ENCODE assay signal across 22 mouse cellular contexts in genomic region chr1:21274437-21275040, GRCm38 (mm10). TPM values are rescaled to one million over a fixed set of nuclear protein-coding genes. Genes with fewer than 3 reads are reported as not detected.
DNase-seq lines count a peak whose midpoint lies in the region; ATAC-seq and TF ChIP-seq lines count a peak whose summit lies in the region.
"Had no signal": no experiment of that assay in that cellular context is flagged by ENCODE, and none has a peak within 500 bp of the region (broad histone marks: within the 10 kb centered on the region; RNA-seq: fewer than 3 reads in every experiment).

No protein-coding gene starts in this region.

- no peak for TF ChIP-seq POLR2A in heart, adult 2 months (IDR thresholded peaks at IDR 0.05; ENCODE audit: insufficient read depth, low read depth, low read length)
- TF ChIP-seq POLR2A in liver, adult 2 months (IDR thresholded peaks at IDR 0.05; ENCODE audit: extremely low read depth, insufficient read depth, low read length), result no peak

- no peak for TF ChIP-seq EP300 in heart, adult 2 months (IDR thresholded peaks at IDR 0.05; ENCODE audit: insufficient read depth, low read depth, low read length)

- intact Hi-C loops in heart, adult 2 months (cut with DNase I), result loop anchor here (5.0 kb wide), 2 partner anchors 67 to 68 kb away; no protein-coding TSS in a partner anchor

- ATAC-seq in heart, embryonic 16.5 days (replicated peaks; ENCODE audit: extremely low read depth, insufficient read depth, low FRiP score), result peak; percentile 42; the same call in 1 of the 2 replicates
- ATAC-seq in liver, embryonic 11.5 days (replicated peaks; ENCODE audit: low FRiP score), result no peak
- ATAC-seq: forebrain, embryonic 15.5 days; hindbrain, postnatal 0 days; intestine, embryonic 15.5 days had no signal

- no peak overlapping the region for H3K4me2 ChIP-seq in heart, embryonic 16.5 days (ENCODE audit: low read depth, low read length)
- no peak overlapping the region for H3K4me2 ChIP-seq in liver, embryonic 11.5 days
- H3K4me2 ChIP-seq: embryonic facial prominence, embryonic 15.5 days; forebrain, embryonic 15.5 days; heart, embryonic 13.5 days; hindbrain, embryonic 13.5 days; intestine, embryonic 15.5 days had no signal

- no peak for TF ChIP-seq CTCF in heart, adult 2 months (IDR thresholded peaks at IDR 0.05)
- no peak for TF ChIP-seq CTCF in liver, adult 2 months (IDR thresholded peaks at IDR 0.05; ENCODE audit: low read depth, low read length)

- H3K36me3 ChIP-seq in heart, embryonic 16.5 days (ENCODE audit: control insufficient read depth, insufficient read depth), result no peaks in the 10 kb centered on the region
- no peaks in the 10 kb centered on the region for H3K36me3 ChIP-seq in heart, adult 2 months (ENCODE audit: control insufficient read depth, insufficient read depth, low read length)
- H3K36me3 ChIP-seq in liver, adult 2 months (ENCODE audit: control insufficient read depth, insufficient read depth, low read length), result no peaks in the 10 kb centered on the region
- no peaks in the 10 kb centered on the region for H3K36me3 ChIP-seq in liver, embryonic 11.5 days (ENCODE audit: control insufficient read depth, insufficient read depth, low read length)
- H3K36me3 ChIP-seq: embryonic facial prominence, embryonic 15.5 days; forebrain, embryonic 15.5 days; heart, embryonic 13.5 days; hindbrain, embryonic 13.5 days; intestine, embryonic 15.5 days had no signal

- no peak for DNase-seq in heart, adult 2 months
- peak; percentile 35 for DNase-seq in liver, adult 2 months (ENCODE audit: extremely low read depth, low read depth, low spot score)
- no peak for DNase-seq in liver, embryonic 11.5 days (ENCODE audit: low spot score)
- peak; percentile 10 for DNase-seq in brain, adult 2 months (ENCODE audit: low read depth, low spot score)
- peak; percentile 29 for DNase-seq in induced T-regulatory cell, adult 2 months (ENCODE audit: low read depth)
- DNase-seq in layer of hippocampus, postnatal 10 days (ENCODE audit: low spot score in 2 of 2), result no peak
- DNase-seq: adrenal gland, adult 2 months; adrenal gland, postnatal 25 days; cerebellum, adult 8-10 months; embryo, embryonic 11 days; kidney, adult 18-20 months had no signal

- no peak overlapping the region for H3K9ac ChIP-seq in heart, embryonic 16.5 days (ENCODE audit: low read length)
- H3K9ac ChIP-seq in heart, adult 2 months (ENCODE audit: low read depth, low read length), result no peak overlapping the region
- no peak overlapping the region for H3K9ac ChIP-seq in liver, adult 2 months (ENCODE audit: low read depth, low read length)
- no peak overlapping the region for H3K9ac ChIP-seq in liver, embryonic 11.5 days (ENCODE audit: low read depth, low read length)
- H3K9ac ChIP-seq: embryonic facial prominence, embryonic 15.5 days; forebrain, embryonic 15.5 days; heart, embryonic 13.5 days; hindbrain, embryonic 13.5 days; intestine, embryonic 15.5 days had no signal

- peaks cover 5% of the 10 kb centered on the region for H3K4me1 ChIP-seq in heart, embryonic 16.5 days (ENCODE audit: control insufficient read depth, insufficient read depth, low read length)
- H3K4me1 ChIP-seq in heart, adult 2 months (ENCODE audit: control insufficient read depth, insufficient read depth, low read length), result peaks cover 2% of the 10 kb centered on the region; the same call in 1 of the 2 replicates
- no peaks in the 10 kb centered on the region for H3K4me1 ChIP-seq in liver, adult 2 months (ENCODE audit: control insufficient read depth, insufficient read depth, low read length)
- no peaks in the 10 kb centered on the region for H3K4me1 ChIP-seq in liver, embryonic 11.5 days (replicated peaks; ENCODE audit: control insufficient read depth, insufficient read depth, low read length)
- H3K4me1 ChIP-seq: intestine, embryonic 15.5 days had no signal

- no peaks in the 10 kb centered on the region for H3K9me3 ChIP-seq in heart, embryonic 16.5 days (replicated peaks; ENCODE audit: control insufficient read depth, low read length)
- no peaks in the 10 kb centered on the region for H3K9me3 ChIP-seq in liver, embryonic 11.5 days (ENCODE audit: control insufficient read depth, low read length)
- H3K9me3 ChIP-seq: embryonic facial prominence, embryonic 15.5 days; forebrain, embryonic 15.5 days; heart, embryonic 13.5 days; hindbrain, embryonic 13.5 days; intestine, embryonic 15.5 days had no signal

- no peak overlapping the region for H3K4me3 ChIP-seq in heart, embryonic 16.5 days (ENCODE audit: low read length)
- no peak overlapping the region for H3K4me3 ChIP-seq in heart, adult 2 months
- no peak overlapping the region for H3K4me3 ChIP-seq in liver, adult 2 months (ENCODE audit: insufficient read depth, low read depth, low read length)
- no peak overlapping the region for H3K4me3 ChIP-seq in liver, embryonic 11.5 days (ENCODE audit: low read depth, low read length)
- H3K4me3 ChIP-seq: embryonic facial prominence, embryonic 15.5 days; erythroblast, embryonic 14.5 days; forebrain, embryonic 15.5 days; heart, embryonic 13.5 days; hindbrain, embryonic 13.5 days; intestine, embryonic 15.5 days had no signal

- no peak overlapping the region for H3K27ac ChIP-seq in heart, embryonic 16.5 days (ENCODE audit: low read length)
- no peak overlapping the region for H3K27ac ChIP-seq in heart, adult 2 months
- H3K27ac ChIP-seq in liver, adult 2 months (replicated peaks; ENCODE audit: insufficient read depth, low read depth, low read length), result no peak overlapping the region
- H3K27ac ChIP-seq in liver, embryonic 11.5 days (ENCODE audit: low read depth, low read length), result no peak overlapping the region
- H3K27ac ChIP-seq: embryonic facial prominence, embryonic 15.5 days; forebrain, embryonic 15.5 days; heart, embryonic 13.5 days; hindbrain, embryonic 13.5 days; hindbrain, postnatal 0 days; intestine, embryonic 15.5 days had no signal

- H3K79me2 ChIP-seq in heart, adult 2 months (replicated peaks; ENCODE audit: control insufficient read depth, insufficient read depth, low read length), result no peaks in the 10 kb centered on the region
- H3K79me2 ChIP-seq in liver, adult 2 months (ENCODE audit: control insufficient read depth, insufficient read depth, low read length), result no peaks in the 10 kb centered on the region

- no peaks in the 10 kb centered on the region for H3K27me3 ChIP-seq in heart, embryonic 16.5 days (ENCODE audit: control insufficient read depth, insufficient read depth, low read length)
- no peaks in the 10 kb centered on the region; the same call in 1 of the 2 replicates for H3K27me3 ChIP-seq in heart, adult 2 months (ENCODE audit: control insufficient read depth, insufficient read depth, low read length)
- H3K27me3 ChIP-seq in liver, adult 2 months (ENCODE audit: control insufficient read depth, insufficient read depth, low read length), result no peaks in the 10 kb centered on the region
- H3K27me3 ChIP-seq in liver, embryonic 11.5 days (replicated peaks; ENCODE audit: control insufficient read depth, insufficient read depth, low read length), result 0 out of 2 replicates have a peak, but pooled peaks cover 3% of the 10 kb centered on the region
- H3K27me3 ChIP-seq: embryonic facial prominence, embryonic 15.5 days; forebrain, embryonic 15.5 days; intestine, embryonic 15.5 days had no signal

- 36% methylated on average over 2 of the region's 2 CpGs for WGBS in heart, embryonic 16.5 days
- 53% methylated on average over 2 of the region's 2 CpGs for WGBS in heart, adult 2 months
- WGBS in liver, adult 2 months, result 47% methylated on average over 2 of the region's 2 CpGs
- WGBS in liver, embryonic 11.5 days, result 63% methylated on average over 2 of the region's 2 CpGs

RNA-seq across cellular contexts. Expression of gene Gsta3, which starts 34.1 kb away (rescaled TPM):
- 0.89 and 0.96 TPM in 2 replicates for polyA plus RNA-seq in heart, embryonic 16.5 days (2015; fragmentation: Nextera tagmentation; extraction: Ambion mirVana)
- total RNA-seq in heart, adult 2 months (2021), result 10 to 100 TPM in 1 of 2 experiments, 1 to 10 TPM in 1; 9.9 to 12.2 TPM
- polyA plus RNA-seq in heart, adult 2 months (2012; rRNA removed), result 5.0 and 6.6 TPM in 2 replicates
- 1,830 and 2,301 TPM in 2 replicates for total RNA-seq in liver, adult 2 months (2014; rRNA removed)
- 586 and 693 TPM in 2 replicates for polyA plus RNA-seq in liver, adult 2 months (2012; rRNA removed)
- 0.62 and 1.5 TPM in 2 replicates for polyA plus RNA-seq in liver, embryonic 11.5 days (2014; fragmentation: Nextera tagmentation; extraction: Ambion mirVana)
- total RNA-seq in layer of hippocampus, postnatal 10 days (2021), result 1 to 10 TPM in 1 of 2 experiments, under 1 TPM in 1; 0.78 to 1.1 TPM
- total RNA-seq: common myeloid progenitor, adult 5-6 weeks; hematopoietic stem cell, adult 5-6 weeks had no signal
- polyA plus RNA-seq: embryonic facial prominence, embryonic 11.5 days had no signal

RNA-seq across cellular contexts. Expression of gene Tmem14a, which starts 56.2 kb away (rescaled TPM):
- polyA plus RNA-seq in heart, embryonic 16.5 days (2015; fragmentation: Nextera tagmentation; extraction: Ambion mirVana), result 10.3 and 10.4 TPM in 2 replicates
- total RNA-seq in heart, adult 2 months (2021), result 1 to 10 TPM; 2.3 to 2.8 TPM
- 3.0 and 4.6 TPM in 2 replicates for polyA plus RNA-seq in heart, adult 2 months (2012; rRNA removed)
- 6.2 and 8.1 TPM in 2 replicates for total RNA-seq in liver, adult 2 months (2014; rRNA removed)
- polyA plus RNA-seq in liver, adult 2 months (2012; rRNA removed), result 3.0 and 3.8 TPM in 2 replicates
- 6.8 and 8.0 TPM in 2 replicates for polyA plus RNA-seq in liver, embryonic 11.5 days (2014; fragmentation: Nextera tagmentation; extraction: Ambion mirVana)
- total RNA-seq in layer of hippocampus, postnatal 10 days (2021), result 10 to 100 TPM; 19.0 to 20.2 TPM
- polyA plus RNA-seq: erythroblast, embryonic 14.5 days had no signal

Comparison
In these comparisons a context has a peak if more than half of its experiments do, and no peak if none do; other contexts are left out.
1. DNase-seq: peak in liver, adult 2 months (single experiment), brain, adult 2 months (single experiment) and induced T-regulatory cell, adult 2 months (single experiment); none in heart, adult 2 months (0 of 2), liver, embryonic 11.5 days (single experiment) and layer of hippocampus, postnatal 10 days (0 of 2).
2. RNA of gene Gsta3, which starts 34.1 kb away (polyA plus RNA-seq): 586 to 693 TPM in liver, adult 2 months; 5.0 to 6.6 TPM in heart, adult 2 months, 0.89 to 0.96 TPM in heart, embryonic 16.5 days and 0.62 to 1.5 TPM in liver, embryonic 11.5 days; every median in the first group is over 10 times any median in the second.